Mouse (Mus musculus) gastrocnemius, adult 8-10 months (tissue): ENCODE measurements at regions not wholly inside any gene's neighbourhood (a gene's known extent, or its start where the extent isn't known, plus 50 kb on each side); places are given as distances from the start of the nearest gene placed in this dataset.

Experiments used
- DNase-seq, 2 experiments: peaks; one replicate each; pipeline ENCODE4 v3.0.0; 2022; ENCODE audit warnings: low spot score in 2 of 2

DNA sequence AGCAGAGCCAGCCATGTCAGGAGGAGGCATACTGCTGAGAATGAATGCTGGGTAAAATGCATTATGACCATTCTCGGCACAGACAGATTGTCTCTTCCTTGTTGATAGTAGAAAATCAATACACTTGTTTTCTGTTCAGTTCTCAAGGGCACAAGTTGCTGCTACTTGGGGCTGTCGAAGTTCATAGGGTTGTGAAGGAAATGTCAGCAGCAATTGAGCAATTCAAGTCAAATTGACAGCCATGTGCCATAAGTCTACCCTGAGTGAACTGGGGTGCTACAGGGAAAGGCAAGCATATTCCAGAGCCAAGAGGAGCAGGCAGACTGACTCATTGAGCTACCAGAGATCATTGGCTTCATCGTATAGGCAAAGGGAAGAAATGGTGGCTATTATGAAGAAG lies 301.6 kb upstream of the Sall1 start:
- DNase-seq, result no peak

DNA sequence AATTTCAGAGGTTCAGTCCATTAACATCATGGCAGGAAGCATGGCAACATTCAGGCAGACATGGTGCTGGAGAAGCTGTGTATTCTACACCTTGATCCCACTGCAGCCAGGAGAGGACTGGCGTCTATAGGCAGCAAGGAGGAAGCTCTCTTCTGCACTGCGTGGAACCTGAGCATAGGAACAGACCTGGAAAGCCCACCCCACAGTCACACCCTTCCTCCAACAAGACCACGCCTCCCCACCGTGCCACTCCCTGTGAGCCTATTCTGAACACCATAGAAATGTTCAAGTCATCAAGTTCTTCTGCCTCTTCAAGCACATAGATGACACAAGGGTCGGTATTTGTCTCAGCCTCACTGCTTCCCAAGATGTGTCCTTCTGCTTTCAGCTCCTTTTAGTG lies 297.7 kb upstream of the Sall1 start:
- DNase-seq, result no peak

DNA sequence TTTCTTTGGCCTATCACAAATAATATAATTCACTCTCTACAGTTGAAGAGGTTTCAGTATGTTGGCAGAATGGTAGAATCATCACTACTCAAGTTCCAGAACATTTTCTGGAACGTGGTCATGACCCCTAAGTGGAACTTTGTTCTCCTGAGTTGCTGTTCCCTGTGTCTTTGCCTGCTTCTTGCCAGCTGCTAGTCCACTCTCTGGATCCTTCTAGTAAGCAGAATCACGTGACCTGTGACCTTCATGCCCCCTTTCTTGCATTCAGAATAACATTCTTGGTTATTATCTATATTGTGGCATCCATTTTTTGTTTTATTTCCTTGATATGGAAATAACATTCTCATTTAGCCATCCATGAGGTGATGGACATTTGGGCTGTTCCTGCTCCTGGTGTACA lies 291.5 kb upstream of the Sall1 start:
- DNase-seq, result no peak

DNA sequence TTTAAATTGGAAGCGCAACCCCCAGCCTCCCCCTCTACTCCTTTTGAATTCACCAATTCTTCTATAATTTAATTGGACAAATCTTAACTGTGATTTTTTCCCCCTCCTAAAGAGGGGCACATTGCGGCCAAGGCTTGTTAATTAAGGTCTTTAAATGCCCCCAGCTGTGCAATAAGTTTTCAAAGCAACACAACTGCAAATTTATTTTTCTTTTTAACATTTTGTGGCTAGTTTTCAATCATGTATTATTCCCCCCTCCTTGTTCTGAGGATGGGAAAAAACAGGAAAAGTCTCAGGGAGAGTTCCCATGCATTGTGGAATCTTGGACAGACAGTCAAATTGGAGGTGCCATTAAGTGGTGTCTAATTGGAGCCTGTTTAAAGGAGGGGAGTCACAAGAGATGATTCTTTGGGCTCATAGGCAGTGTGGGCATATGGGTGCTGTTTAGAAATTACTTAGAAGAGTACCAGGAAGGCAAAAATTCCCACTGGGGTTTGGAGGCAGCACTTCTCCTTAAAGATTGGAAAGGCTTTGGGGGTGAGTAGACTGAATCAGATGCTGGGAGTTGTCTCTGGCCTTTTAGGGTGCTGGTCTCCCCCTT lies 281.9 kb upstream of the Sall1 start:
- DNase-seq, result no peak

DNA sequence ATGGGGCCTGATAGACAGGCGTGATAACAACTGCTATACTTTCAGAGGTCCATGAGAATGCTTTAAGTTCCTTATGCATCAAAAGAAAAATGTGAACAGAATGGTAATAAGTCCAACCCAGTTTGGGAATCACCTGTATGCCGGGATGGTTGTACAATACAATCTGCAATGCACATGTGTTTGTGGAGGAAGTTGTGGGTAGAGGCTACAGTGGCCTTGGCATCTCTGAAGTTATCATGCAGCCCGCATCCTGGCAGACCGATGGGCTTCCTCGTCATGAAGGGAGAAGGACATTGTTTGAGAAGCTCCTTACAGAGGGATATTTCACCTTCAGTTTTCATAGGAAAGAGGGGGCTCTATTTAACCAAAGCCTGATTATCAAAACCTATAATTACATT lies 281.3 kb upstream of the Sall1 start:
- DNase-seq, result no peak

DNA sequence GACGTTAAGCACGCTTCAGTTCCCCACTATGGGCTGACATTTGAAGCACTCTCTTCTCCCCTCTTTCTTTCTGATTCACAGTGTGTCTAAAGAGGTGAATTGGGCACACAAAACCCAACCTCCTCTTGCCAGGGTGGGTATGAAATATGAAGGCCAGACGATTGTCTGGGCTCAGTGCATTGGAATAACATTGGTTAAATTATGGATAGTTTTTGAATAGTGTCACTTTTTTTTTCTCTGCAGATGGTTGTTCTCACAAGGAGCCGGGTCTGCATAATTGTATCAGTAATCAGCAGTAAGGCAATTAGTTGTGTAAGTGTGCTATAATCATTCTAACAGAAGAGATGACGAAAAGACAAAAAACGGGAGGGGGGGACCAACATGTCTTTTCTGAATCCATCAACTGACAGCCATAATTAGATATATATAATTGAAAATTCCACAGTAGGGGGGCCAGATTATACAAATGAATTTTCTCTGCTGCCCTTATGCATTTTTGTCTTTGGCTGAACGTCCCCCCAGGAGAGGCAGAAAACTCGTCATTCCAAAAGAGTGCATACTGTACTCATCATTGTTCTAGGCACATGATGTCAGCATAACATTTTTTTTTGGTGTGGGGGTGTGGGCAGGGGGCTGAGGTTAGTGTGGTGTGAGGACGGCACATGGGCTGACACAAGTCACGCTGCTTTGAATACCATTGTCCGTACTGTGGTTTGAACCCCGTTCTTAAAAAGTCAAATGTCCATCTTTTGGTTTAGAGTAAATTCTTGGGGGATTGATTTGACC lies 280.7 kb upstream of the Sall1 start:
- no peak for DNase-seq

DNA sequence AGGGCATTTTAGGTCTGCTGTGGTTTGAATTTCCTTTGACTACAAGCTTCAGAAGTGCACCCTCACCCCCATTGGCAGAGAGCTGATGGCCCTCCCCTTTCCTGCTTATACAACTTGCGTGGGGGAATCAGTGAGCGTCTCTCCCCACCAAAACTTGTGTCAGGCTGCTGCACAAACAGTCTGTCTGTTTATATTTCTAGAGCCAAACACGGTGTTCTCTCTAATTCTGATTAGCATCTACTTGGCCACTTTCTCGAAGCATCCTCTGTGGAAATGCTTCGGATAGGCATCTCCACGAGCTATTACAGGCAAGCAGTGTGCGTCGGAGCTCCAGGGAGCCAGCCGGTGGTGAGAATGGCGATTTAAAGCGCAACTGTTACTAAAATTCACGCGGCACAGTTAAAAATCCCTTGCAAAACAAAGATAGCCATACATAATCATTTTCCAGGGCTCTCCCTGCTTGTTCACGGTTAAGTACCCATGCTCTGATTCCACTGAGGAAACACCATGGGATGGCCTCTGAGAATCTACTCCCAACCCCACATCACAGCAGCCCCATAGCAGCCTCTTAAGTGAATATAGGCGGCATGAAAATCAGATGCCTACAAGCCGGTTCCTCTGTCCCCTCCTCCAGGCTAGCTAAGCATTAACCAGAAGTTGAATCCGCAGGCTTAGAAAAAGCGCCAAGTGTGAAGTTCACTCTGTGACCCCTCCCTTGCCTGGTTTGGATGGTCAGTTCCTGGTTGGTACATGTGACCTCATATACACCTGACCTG lies 273.7 kb upstream of the Sall1 start:
- DNase-seq, result no peak

DNA sequence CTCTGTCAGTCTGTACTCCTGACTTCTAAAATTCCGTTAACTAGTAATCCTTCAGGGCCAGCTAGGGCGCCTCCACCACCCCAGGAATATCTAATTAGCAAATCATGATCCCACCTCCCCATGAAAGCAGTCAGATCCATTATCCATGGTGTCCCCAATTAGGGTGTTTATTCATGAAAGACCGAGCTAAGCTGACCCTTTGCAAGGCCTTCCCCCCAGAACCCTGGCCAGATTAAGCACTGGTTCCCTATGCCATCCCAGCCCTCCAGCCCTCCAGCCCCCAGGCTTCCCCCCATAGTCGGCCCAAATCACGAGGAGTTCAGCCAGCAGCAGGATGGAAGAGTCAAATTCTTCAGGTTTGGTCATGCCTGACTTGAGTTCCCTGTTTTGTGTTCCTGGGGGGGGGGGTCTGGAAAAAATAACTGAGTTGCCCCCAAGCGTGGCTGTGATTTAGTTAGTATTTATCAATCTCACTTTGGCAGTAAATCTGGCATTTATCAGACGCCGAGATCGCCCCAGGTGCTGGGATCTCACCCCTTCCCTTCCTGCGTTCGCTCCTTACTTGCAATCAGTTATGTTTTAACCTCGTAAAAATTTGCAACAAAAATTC lies 272.7 kb upstream of the Sall1 start:
- DNase-seq, result no peak

DNA sequence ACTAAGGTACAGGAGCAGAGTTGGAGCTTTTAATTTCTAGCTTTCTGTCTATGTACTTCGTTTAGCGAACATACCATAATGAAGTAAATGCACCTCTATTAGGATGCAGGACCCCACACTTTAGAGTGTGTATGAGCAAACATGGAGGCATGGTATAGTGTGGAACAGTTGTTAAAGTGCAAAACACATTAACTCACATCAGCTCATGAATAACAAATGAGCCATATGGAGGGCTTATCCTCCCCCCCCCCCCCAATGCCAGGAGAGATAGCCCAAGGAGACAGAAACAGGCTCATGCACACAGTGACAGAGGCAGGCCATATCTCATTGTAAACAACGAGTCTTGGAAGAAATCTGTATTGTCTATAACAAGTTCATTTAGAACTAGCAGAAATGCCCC lies 270.9 kb upstream of the Sall1 start:
- DNase-seq, result no peak

DNA sequence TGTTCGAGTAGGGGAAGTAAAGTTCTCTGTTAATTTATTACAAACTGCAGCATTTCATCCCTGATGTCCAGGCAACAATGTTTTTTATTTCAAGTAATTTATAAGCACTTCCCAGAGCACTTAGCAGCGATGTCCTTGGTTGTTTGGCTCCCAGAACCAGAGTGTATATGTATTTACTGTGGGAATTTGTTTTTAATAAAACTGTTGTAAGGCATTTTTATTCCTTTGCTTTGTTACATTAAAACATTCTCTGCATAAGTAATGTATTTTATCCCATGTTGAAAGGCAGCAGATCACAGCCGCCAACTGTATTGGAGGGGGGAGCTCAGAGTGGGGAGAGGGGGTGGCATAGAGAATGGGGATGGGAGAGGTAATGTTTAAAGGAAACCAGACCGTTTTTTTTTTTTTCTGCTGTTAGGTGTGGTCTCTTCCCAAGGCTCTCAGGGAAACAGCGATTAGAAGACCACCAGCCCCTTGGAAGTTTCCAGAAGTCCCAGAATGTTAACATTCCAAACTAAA lies 266.8 kb upstream of the Sall1 start:
- DNase-seq, result no peak

DNA sequence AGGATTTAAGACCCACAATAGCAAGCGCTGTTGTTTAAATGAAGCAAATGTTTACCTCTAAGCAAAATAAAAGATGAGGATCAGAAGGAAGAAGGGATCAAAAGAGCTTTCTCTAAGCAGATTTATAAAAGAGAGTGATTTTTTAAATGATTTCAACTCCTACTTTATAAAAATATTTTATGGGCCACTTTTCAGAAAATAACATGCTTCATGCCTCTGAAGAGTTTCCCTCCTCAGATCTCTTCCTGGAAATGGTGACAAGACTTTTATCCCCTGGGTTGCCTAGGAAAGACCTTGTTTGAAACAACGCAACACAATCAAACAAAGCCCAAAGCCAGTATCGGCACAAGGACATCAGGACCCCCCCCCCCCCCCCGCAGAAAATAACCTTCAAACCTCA lies 265.6 kb upstream of the Sall1 start:
- no peak for DNase-seq

DNA sequence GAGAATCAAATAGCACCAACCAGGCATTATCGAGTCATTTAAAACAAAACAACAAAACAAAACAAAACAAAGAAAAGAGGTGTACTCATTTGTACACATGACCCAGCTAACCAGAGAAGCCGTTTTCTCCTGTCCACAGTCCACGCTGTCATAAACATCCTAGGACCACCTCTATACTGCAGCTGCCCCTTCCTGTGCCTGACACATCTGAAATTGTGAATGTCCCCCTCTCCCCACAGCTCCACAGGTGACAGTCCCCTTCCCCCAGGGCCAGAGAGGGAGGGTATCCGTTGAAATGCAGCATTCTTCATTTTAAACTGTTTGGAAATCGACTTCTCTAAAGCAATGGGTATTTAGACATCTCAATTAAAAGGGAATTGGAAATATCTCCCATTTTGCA lies 265.0 kb upstream of the Sall1 start:
- DNase-seq, result no peak

DNA sequence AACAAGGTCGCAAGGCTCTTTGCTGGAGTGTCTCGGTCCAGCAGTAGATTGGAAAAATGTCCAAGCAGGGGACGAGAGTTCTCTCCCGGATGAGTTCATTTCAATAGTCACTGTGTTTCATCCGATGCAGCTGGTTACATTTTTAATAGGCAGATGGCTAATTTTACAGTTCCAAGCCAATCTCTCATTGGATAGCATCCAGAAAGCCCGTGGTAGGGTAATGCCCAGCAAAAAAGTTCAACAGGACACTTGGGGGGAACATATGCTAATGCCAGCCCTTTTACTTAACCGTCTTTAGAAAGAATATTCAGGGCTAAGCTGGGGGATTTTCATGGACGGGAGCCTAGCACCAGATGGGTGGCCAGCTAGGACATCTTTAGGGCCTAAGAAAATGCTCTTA lies 264.6 kb upstream of the Sall1 start:
- no peak for DNase-seq

DNA sequence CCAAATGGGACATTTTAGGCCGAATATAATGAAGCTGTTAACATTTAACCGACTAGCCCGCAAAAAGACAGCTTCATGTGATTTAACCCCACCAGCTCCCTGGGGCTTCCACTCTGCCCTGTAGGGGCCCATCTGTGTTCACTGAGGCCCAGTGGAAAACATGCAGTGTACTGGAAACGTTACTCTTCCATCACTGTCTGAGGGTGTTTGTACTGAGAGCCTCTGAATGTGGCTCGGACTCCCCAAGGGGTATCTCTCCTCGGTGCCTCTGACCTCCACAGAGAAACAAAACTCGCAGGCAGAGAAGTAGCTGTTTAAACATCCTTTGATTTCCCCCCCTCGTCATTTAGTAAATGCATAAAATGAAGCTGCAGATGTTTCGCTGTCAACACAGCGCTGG lies 263.6 kb upstream of the Sall1 start:
- DNase-seq, result no peak

DNA sequence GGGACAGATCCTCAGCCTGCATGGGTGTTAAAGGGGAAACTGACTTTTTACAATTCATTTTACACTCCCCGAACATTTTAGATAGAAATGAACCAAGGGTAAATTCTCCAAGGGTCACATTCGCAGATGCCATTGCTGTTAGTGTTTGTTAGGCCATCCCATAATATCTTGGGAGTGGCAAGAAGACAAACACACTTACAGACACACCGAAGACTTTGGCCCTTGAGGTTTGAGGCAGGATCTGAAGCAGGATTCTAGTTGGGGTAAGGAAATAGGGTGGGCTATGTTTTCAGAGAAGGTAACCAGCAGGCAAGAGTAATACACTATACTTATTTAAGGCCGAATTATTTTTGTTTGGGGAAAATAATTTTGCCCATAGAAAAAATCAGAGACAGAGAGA lies 263.1 kb upstream of the Sall1 start:
- DNase-seq, result no peak

DNA sequence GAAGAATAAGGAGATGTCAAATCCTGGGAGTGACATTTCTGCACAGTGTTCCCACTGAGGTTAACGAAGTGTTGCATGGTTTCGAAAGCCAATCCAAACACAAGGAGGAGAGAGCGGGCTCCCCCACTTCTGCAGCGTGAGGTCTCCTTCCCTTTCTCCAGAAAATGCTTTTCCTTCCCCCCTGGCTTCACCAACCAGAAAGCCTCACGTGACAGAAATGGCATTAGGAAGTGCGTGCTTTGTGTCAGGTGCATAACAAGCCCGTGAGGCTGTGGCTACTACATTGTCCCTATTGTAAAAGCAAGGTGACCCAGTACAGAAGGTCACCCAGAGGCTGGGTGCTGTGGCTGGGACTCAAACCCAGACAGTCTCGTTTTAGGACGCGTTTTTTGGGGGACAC lies 260.2 kb upstream of the Sall1 start:
- DNase-seq, result no peak

DNA sequence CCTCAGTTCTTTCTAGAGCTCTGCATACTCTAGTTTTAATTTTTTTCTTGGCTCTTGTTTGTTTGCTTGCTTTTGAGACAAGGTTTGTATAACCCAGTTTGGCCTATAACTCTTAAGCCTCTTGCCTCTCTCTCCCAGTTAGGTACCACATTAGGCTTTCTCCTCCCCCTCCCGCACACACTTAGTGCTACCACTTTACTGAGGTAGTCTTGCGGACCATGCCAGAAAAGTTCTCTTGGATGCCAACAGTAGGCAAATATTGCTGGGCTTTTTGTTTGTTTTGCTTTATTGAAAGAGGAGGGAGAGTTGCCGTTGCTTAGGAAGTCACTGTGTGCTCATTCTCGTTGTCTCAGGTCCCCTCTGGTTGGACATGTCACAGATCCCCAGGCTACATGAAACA lies 259.4 kb upstream of the Sall1 start:
- DNase-seq, result no peak

DNA sequence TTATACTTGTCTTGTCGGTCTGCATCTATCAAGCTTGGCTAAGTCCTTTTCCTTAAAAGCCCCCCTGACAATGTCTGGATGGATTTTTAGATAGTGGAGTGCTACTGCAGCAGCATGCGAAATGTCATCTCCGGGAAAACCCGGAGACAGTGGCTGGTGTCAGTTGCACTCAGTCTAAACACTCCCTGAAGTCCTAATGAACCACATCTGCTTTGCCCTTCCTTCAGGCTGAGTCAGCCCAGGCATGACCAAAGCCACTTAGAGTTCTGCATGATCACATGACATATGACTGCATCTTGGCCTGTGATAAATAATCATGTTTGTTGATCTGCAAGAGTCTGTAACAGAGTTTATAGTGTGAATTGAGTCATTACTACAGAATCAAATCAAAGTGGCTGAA lies 255.7 kb upstream of the Sall1 start:
- no peak for DNase-seq

DNA sequence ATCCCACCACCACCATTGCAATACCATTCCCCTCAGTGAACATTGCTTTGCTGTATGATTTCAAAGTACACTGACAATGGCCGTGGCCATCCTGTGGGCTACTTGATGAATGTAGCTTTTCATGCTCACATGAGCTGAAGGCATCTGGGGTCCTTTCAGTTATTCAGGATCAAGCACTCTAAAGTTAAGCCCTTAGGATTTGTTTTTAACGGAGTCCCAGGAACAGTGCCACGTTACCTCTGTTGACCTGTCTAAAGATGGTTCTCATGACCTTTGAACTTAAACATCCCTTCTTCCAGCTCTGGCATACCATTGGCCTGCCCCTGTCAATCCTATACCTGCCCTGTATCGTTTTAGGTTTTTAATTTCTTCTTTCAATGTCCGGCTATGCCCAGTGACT lies 251.7 kb upstream of the Sall1 start:
- no peak for DNase-seq

DNA sequence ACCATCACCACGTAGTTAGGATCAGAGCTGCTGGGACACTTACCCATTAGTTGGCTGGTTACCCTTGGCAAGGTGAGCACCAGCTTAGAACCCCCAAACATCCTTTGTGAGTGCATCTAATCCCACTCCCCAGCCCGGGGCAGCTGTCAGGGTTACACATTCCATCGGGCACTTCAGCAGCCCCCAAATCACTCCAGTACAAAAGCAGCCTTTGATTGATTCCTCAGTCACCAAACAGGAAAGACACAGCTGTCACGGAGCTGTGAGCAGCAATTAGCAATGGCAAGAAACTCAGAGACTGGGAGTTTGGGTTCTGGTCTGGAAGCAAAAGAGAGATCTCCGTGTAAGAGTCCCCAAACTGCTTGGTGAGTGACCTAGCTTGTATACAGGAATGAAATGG lies 245.1 kb upstream of the Sall1 start:
- no peak for DNase-seq

DNA sequence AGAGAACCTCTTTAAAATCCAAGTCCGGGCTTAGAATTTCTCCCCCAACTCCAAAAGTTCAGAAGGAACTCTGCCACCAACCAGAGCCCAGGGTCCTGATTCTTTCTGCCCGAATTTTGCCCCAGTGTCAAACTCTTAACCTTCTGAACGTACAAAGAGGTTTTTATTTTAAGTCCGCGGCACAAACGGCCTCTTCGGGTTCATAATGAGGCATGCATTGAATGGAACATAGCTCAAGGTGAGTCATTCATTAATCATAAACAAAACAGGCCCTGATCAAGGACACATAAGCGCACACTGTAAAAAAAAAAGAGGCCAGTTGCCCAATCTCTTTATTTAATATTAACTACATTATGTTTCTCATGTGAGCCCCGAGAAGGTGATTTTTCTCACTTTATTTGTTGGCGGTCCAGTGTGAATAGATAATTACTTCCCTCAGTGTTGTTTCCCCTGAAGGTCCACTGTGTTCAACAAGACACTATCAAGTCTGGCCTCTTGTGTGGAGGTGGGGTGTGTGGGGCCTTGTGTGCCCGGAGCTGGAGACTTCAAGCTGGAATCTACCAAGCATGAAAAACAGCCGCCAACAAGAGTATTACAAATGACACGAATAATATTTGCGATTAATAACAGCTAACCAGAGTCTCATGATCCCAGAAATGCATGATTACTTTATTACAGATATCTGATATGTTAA lies 241.1 kb upstream of the Sall1 start:
- DNase-seq, result no peak
